Mouse (Mus musculus) monocyte, adult 2 months (primary cell): ENCODE results near the gene Wdr73.

Source experiments
- DNase-seq, 2 experiments: peaks; one replicate each; pipeline ENCODE4 v3.0.0; 2022; ENCODE audit warnings: low spot score in 2 of 2, low read depth in 1 of 2

The Wdr73 gene

DNA sequence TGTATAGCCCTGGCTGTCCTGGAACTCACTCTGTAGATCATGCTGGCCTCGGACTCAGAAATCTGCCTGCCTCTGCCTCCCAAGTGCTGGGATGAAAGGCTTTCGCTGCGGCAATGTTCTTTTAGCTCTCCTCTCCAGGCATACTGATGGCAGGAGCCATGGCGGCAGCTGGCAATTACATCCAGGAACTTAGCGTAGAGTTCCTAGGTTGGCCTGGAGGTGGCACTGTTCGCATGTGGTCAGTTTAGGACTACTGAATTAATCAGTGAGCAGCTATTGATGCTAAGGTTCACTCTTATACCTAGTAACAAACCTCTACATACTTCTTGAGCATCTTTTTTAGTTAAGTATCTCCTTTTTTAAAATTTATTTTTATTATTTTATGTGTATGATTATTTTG is 43.9 kb downstream of the Wdr73 start:
- peak in 1 of 2 experiments; percentile 64 for DNase-seq

DNA sequence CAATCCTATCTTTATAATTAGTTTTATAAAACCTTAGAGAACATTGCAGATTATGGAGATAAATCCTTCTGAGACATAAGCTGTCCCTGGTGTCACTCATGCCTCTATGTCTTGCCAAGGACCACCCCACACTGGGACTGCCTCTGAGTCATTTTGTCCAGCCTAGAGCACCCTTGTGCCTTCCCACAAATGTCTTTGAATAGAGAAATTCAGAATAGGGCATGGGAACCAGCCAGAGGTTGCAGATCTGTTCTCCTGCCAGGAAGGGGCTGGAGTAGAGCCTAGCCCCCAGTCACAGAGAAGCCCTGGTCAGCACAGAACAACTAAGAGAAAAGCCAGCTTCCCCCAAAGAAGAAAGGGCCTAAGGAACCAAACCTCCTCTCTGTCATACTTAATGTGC is 45.8 kb downstream of the Wdr73 start:
- no peak for DNase-seq

DNA sequence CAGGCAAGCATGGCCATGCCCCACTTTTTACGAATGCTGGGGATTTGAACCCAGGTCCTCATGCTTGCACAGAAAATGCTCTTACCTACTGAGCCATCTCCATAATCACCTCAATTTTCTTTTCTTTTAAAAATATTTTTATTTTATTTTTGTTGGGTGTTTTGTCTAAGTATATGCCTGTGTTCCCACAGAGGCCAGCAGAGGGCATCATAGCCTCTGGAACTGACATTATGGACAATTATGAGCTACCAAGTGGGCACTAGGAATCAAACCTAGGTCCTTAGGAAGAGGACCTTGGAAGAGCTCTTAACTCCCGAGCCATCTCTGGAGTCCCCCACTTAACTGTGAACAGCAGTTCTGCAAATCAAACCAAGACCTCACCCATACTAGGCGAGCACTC is 47.9 kb downstream of the Wdr73 start:
- DNase-seq: no peak

DNA sequence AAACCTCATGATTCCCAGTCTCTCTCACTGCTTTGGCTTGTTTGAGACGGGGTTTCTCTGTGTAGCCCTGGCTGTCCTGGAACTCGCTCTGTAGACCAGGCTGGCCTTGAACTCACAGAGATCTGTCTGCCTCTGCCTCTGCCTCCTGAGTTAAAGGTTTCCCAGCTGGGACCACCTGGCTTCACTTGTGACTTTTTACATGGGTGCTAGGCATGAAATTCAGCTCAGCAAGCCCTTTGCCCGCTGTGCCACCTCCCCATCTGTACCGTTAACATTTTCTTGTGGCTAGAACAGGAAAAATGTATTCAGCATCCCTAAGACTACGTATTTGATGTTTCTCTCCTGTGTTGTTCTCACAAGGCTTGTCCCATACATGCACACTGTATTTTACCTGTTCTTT is 50.5 kb downstream of the Wdr73 start:
- DNase-seq: no peak

DNA sequence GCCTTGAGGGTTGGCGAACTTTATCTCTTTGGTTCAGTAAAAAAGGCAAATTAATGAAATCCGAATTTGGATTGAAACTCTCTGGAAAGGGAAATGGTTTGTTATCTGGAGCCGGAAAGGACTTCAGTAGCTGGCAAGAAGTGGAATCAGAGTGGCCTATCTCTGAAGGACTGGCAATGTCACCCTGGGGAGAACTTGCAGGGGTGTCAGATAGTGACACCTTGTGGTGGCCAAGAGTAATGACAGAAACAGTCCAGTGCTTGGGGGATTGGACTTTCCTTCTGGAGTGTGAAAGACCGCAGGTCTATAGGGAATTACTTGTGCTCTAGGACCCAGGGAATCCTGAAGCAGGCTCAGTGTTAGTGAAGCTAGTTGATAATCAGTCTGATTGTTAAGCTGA is 51.4 kb downstream of the Wdr73 start:
- DNase-seq: peak in 1 of 2 experiments; percentile 11

DNA sequence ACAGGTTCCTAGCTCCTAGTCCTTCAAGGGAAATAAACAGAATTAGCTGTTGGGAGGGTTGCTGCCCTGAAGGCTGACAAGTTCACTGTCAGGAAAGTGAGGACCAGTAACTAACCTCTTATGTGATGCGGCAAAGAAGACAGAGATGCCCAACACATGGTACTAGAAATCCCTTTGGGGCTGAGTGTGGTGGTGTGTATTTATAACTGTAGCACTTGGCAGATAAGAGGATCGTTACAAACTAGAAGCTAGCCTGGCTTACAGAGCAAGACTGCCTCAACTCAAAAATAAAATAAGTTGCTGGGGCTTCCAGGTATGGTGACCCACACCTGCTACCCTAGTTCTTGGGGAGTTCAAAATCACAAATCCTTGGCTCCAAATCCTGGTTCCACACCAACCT is 51.8 kb downstream of the Wdr73 start:
- DNase-seq: no peak

DNA sequence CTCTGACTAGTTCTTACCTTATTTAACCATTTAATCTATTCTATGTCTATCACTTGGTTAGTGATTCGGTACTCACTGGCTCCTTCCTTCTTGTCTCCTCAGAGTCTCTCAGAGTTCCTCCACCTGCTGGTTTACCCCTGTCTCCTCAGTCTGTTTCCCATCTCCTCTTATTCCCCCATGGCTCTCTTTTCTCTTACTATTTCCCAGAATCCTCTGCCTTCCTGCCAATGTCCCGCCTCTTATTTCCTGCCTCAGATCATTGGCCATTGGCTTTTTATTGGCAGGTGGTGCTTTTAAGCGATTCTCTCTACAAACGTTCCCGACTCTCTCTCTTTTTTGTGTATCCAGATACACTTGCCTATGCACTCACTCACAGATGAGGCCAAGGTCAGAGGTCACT is 54.4 kb downstream of the Wdr73 start:
- DNase-seq: no peak

DNA sequence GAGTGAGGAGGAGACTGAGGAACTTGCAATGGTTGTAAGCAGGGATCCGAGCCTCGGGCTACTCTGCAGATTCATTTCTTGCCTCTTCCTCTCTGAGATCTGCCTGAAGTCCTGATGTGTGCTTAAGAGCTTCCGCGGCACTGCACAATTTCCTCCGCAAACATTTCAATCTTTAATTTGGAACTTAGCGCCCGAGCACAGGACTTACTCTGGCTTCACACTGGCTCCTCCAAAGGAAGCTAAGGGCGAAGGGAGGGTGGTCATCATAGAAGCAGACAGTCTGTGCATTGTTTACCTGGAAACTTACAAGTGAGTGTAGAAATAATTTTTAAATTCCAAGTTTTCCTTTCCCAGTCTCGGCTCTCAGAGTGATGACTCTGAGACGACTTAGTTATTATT is 54.8 kb downstream of the Wdr73 start:
- no peak for DNase-seq

DNA sequence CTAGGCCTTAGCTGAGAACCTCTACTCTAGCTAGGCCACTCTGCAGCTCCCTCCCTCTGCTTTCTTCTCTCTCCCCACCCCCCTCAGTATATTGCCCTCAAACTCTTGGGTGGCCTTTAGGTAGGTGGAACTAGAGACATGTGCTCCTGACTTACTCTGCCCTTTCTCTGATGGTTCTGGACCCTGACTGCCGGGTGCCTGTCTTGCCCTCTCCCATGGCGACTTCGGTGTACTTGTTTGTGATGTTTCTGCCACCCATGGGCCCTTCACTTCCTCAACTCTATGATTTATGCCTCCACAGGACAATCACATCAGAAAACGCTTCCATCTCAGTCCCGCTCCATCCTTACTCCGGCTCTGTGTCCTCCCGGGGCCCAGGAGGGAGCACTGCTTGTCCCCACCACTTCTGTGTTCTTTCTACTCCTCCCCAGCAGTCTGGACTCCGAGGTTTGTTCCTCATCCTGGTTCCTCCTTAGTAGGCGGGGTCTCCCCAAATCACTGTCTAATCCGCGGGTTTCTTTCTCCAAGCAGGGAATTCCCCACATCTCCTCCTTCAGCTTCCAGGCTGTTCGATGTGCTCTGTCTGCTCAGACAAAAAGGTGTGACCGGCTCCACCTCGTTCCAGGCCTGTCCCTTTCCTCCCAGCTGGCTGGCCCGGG is 55.3 kb downstream of the Wdr73 start:
- peak in 1 of 2 experiments; percentile 56 for DNase-seq

DNA sequence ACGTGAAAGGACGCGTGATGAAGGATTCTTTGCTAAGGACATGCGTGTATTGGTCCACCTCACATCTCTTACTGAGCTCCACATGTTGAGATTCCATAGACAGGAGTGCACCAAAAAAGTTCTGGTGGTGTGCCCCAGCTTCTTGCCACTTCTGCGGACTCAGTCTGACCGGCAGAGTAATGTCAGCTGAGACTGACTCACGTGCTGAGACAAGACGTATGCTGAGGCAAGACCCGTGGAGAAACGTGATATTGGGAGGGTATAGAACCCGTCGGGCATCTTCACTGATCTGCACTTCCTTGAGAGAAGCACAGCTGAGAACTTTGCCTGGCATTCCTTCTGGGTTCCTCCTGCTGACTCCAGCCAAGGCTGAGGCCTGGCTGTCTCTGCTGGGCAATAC is 56.4 kb downstream of the Wdr73 start:
- DNase-seq: no peak

DNA sequence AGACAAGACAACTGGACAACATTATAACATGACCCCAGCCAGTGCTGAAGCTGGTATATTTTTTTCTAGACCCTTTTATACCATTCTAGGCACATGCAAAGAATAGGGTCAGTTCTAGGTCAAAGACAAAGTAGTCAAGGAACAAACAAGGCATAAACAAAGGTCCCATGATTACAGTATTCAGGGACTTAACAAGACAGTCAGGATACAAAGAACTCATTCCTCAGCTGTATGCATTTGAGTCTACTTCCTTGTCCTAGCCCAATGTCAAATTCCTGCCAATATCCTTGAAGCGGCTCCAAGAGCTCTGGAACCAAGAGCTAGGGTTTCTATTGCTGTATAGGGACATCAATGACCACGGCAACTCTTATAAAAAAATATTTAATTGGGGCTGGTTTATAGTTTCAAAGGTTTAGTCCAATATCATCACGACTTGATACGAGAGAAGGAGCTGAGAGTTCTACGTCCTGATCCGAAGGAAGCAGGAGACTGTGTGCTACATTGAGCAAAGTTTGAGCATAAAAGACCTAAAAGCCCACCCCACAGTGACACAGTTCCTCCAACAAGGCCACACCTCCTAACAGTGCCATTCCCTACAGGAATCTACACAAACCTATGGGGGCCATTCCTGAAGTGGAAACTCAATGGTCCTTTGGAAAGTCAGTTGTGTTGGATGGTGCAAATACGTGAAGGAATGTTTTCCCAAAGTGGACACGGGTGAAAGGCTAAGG is 57.0 kb downstream of the Wdr73 start:
- no peak for DNase-seq

DNA sequence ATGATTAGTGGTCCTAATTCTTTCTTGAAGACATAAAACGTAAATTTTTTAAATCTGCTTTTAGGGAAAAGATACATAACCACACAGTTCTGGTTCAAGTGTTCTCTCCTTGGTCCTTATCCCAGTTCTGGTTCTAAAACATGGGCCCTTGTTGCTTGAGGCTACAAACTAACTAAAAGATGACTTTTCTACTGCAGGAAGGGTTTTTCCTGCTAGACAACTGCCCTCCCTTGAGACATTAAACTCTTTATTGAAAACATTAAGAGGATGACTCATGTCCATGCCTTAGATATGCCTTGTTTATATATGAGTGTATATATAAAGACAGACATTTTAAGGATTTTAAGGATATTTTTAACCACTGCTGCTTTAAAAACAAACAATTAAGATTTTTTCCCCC is 57.9 kb downstream of the Wdr73 start:
- no peak for DNase-seq

DNA sequence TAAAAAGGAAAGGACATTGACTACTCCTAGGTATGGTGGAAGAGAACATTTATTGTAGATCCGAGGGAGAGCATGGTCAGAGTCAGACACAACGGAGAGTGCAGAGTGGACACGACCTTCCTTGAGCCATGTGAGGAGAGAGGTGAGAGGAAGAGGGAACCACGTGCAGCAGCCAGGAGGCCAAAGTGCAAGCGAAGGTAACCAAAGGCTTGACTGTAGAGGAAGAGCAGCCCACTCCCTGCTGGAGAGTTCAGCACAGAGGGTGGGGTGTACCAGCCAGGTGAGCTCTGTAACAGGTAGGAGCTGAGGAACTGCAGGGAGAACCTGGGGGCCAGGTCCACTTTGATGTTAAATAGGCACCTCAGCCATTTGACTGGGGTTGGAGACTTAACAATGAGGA is 58.9 kb downstream of the Wdr73 start:
- DNase-seq: no peak

DNA sequence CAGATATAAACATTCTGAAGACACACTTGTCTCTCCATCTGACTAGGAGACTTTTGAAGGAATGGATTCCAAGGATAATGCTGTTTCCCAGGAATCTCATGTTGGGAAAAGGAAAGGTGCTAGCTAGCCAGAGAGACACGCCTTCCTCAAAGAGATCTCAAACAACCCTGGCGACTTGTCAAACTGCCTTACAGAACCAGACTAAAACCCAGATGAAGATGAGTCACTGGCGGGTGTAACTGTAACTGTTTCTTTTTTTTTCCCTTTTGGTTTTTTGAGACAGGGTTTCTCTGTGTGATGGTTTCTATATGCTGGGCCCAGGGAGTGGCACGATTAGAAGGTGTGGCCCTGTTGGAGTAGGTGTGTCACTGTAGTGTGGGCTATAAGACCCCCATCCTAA is 60.1 kb downstream of the Wdr73 start:
- DNase-seq: no peak
